Comparison of ENCODE assay signal across 23 mouse cellular contexts in the genomic region with DNA sequence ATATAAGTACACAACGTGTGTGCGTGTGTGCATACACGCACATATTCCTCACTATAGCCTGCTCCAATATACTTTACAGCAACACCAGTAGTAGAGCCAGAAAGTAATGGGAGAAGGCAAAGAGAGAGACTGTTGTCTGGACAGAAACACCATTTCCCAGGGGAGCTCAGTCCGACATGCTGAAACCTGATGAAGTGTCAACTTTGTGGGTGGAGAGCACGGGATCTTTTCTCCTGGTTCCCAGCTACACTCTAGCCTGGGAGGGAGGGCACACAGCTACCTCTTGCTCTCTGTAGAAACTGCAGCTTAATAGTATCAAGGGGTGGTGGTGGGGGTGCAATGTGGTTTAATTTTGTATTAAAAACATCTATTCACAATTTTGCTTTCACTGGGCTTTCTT.
"Had no signal": no experiment of that assay in that cellular context is flagged by ENCODE, and none has a peak within 500 bp of the region (broad histone marks: within the 10 kb centered on the region; RNA-seq: fewer than 3 reads in every experiment).

No protein-coding gene starts in this region.

- H3K36me3 ChIP-seq: limb, embryonic 15.5 days; midbrain, embryonic 10.5 days; midbrain, embryonic 13.5 days; neural tube, embryonic 13.5 days had no signal

- H3K4me3 ChIP-seq: limb, embryonic 15.5 days; midbrain, embryonic 10.5 days; midbrain, embryonic 13.5 days; myocyte; neural tube, embryonic 13.5 days had no signal

- H3K27ac ChIP-seq: liver, embryonic 14.5 days; midbrain, embryonic 10.5 days; midbrain, embryonic 13.5 days; neural tube, embryonic 13.5 days; stomach, postnatal 0 days had no signal

- H3K4me1 ChIP-seq: megakaryocyte, embryonic 14.5 days; midbrain, embryonic 10.5 days; midbrain, embryonic 13.5 days; neural tube, embryonic 13.5 days had no signal

- H3K4me2 ChIP-seq: limb, embryonic 15.5 days; liver, embryonic 11.5 days; lung, embryonic 14.5 days; midbrain, embryonic 13.5 days; neural tube, embryonic 13.5 days had no signal

- H3K9me3 ChIP-seq: limb, embryonic 15.5 days; midbrain, embryonic 10.5 days; neural tube, embryonic 13.5 days had no signal

- ATAC-seq: liver, postnatal 0 days; midbrain, embryonic 13.5 days; midbrain, embryonic 16.5 days had no signal

- H3K27me3 ChIP-seq: limb, embryonic 15.5 days; megakaryocyte, embryonic 14.5 days; midbrain, embryonic 13.5 days; neural tube, embryonic 13.5 days had no signal

- DNase-seq: kidney, adult 9 months; kidney, postnatal 14 days; kidney, postnatal 4 days; left cerebral cortex, postnatal 4 days; liver, postnatal 0 days; lung, embryonic 14.5 days; lung, postnatal 10 days; lung, postnatal 36 days; retina, postnatal 1 day; right cerebral cortex, postnatal 25 days; thymus, adult 2 months; thymus, postnatal 14 days; thymus, postnatal 4 days had no signal

- H3K9ac ChIP-seq: limb, embryonic 15.5 days; liver, embryonic 14.5 days; liver, postnatal 0 days; lung, embryonic 14.5 days; midbrain, embryonic 13.5 days; neural tube, embryonic 13.5 days had no signal
